Mouse (Mus musculus) adrenal gland, adult 2 months (tissue): ENCODE data around the gene Surf4. TPM values are rescaled to one million over a fixed set of nuclear protein-coding genes. Genes with fewer than 3 reads are reported as not detected.

Experiments
- DNase-seq: peaks from one replicate; pipeline ENCODE4 v3.0.0; 2021
- long read RNA-seq: library from polyadenylated mRNA; stranded (forward); transcript quantifications from one replicate; pipeline ENCODE4 v2.0.0, GENCODE M21; 2021
- polyA plus RNA-seq: library from polyadenylated mRNA; depleted of rRNA; stranded (reverse); fragments of >200 nt; gene quantifications from 2 replicates; pipeline ENCODE4 v1.2.3, GENCODE M21; 2012; rRNA removed
- total RNA-seq, 2 experiments: library from RNA; stranded (reverse); gene quantifications; 2 replicates each; pipeline ENCODE4 v1.2.3; 2021

Surf4 gene
- 100 to 1,000 TPM; 162 to 168 TPM for total RNA-seq
- polyA plus RNA-seq: 424 and 468 TPM in 2 replicates
- long read RNA-seq, transcript Surf4-201 (6 exons, 3,281 nt): major isoform, 138 of 163 reads
- long read RNA-seq, partial matches to known transcripts: 23 of 163 reads
- long read RNA-seq, other reads (novel, unspliced or antisense): 2 of 163 reads

DNA sequence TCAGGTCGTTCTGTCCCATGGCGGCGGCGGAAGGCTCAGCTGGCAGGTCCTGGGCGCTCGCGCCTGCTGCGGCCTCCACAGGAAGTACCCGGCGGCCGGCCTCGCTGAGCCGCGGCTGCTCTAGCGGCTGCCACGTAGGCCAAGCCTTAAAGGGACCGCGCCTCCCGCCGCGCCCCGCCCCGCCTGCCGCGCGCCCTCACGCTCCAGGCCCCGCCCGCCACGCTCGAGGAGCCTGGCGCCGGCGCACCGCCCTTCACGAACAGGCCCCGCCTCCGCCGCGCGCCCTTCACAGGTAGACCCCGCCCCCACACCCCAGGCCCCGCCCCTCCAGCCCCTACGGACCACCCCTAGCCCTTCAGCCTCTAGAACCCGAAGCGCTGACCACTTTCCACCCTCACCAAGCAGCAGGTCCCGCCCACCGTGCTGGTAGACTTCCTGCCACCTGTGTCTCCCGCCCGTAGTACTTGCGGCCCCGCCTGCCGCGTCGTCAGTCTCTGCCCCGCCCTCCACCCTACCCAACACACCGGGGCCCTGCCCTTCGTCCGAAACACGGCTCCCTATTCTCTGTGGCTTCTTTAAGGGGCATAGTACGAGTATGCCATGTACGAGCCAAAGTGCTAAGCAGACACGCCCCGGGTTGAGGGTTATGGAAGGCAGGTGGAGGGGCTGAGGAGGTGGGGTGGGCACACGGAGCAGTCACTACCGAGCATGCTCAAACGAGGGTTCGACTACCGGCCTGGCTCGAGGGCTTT is at the start of gene Surf4, which contains the start of gene Stkld1:
Gene Surf4 (minus strand): TSS at position 625 of the 752 bp plus-strand sequence.
Gene Stkld1 (plus strand): TSS at position 744 of the 752 bp plus-strand sequence.
- DNase-seq: peak; percentile 97

DNA sequence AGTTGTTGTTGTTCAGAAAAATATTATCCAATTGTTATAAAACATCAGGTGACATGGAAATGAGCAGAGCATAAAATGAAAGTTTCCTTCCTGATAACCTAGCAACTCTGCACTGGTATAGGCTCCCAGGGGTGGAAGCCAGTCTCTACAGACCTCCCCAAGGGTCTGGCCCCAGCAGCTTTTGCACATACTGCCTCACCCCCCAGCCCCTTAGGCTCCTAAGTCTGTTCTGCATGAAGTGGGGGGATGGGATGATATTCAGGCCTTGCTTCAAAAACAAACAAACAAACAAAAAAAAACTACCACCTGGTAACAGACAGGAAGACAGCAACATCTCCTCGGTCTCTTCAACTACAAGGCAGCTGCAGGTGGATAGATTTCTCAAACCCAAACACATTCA is 46.6 kb upstream of the Surf4 start:
- no peak for DNase-seq

DNA sequence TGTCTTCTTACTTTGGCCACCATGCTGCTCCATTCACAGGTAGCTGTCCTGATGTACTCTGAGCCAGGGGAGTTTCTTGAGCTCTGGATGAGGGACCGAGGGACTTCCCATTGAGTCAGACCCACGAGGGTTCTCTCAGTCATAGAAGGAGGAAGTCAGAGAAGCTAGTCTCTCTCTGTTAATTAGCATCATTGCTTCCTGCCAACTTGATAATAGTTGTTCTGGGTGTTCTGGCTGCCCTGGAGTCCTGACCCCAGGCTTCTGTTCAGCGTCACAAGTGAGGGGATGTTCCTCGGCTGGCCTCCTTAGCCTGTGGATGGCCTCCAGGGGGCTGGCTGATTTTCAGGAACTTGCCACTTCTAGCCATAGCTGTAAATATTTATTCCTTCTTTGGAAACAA is 40.2 kb upstream of the Surf4 start:
- DNase-seq: no peak

DNA sequence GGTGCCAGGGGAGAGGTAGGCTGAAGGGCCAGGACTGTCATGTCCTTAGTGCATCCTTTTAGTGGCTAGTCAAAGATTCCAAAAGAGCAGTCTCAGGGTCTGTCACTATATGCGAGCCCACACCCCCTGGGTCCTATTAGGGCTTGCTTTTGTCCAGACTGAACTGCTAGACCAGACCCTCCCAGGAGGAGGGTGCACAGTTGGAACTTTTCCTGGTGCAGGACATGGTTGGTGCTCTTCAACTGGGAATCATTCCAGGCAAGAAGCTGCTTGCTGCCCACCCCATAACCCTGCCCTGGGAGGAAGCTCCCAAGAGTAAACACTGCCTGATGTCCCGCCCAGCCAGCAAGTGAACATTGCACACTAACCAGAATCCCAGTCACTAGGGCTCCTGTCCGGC is 39.4 kb upstream of the Surf4 start, which contains the start of gene Adamts13:
Gene Adamts13 (plus strand): TSS at position 301 of the 400 bp plus-strand sequence.
- no peak for DNase-seq

DNA sequence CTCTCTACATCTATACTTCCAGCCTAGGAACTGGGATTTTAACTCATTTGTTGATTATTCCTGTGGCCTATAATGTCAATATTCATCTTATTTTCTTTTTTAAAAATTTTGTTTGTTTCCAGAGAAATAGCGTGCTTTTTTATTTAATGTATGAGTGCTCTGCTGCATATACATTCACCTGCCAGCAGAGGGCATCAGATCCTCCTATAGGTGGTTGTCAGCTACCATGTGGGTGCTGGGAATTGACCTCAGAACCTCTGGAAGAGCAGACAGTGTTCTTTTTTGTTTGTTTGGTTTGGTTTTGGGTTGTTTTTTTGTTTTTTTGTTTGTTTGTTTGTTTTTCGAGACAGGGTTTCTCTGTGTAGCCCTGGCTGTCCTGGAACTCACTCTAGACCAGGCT is 33.5 kb upstream of the Surf4 start:
- no peak for DNase-seq

DNA sequence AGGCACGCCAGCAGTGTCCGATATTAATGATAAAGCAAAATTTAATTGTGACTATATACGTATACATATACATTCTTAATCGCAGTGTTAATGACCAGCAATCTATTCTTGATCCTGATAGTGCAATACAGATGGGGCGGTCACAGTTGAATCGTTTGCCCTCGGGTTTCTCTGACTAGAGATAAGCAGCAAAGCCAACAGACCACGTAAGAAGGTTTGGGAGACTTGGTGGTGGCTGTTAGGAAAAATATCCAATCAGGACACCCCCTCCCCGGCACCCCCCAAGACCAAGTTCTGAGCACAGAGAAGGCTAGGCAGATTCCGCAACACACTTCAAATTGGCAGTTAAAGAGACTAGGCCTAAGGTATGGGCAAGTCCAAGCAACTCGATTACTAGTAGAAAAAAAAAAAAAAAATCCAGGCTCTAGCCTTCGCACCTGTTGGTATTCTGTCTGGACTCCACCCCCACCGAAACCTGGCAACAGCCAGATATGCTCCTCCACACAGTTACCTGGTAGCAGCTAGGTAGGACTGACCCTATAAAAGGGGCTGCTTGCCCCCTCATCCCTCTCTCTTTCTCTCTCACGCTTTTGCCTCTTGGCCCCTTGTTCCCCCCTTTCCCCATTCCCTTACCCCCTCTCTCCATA is 31.1 kb upstream of the Surf4 start:
- DNase-seq: no peak

DNA sequence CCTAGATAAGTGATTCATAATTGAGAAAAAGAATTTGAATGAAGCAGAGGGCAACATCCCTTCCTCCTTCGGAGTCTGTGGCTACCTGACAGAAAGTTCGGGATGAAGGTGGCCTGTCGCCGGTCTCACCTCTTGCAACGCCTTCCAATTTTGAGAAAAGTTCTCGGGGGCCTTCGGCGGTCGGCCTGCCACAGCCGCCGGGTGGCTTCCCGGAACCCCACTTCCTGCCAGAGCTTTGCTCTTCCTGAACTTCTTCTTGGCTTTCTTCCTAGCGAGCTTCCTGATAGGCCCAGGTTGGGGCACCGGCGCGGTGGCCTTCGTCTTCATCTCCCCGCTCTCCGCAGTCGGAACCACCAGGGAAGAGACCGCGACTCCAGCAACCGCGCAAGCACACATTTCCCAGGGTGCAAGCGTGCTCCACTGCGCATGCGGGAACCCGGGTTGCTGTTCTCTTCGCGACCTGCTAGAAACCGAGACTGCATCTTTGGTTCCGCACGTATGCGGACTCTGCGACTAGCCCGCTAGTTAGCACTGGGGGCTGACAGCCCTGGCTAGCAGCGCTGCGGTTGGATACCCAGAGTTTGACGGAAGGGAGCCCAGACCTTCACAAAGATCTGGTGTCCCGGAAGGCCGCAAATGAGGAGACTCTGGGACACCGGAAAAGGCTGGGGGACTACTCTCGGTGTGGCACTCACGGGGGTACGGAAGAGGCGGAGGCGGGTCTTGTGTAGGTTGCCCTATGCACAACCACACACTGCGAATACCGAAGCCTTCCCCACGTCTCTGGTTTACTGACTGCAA is 30.4 kb upstream of the Surf4 start, which contains the start of gene Rexo4:
Gene Rexo4 (minus strand): TSS at position 464 of the 801 bp plus-strand sequence.
- peak; percentile 95 for DNase-seq

DNA sequence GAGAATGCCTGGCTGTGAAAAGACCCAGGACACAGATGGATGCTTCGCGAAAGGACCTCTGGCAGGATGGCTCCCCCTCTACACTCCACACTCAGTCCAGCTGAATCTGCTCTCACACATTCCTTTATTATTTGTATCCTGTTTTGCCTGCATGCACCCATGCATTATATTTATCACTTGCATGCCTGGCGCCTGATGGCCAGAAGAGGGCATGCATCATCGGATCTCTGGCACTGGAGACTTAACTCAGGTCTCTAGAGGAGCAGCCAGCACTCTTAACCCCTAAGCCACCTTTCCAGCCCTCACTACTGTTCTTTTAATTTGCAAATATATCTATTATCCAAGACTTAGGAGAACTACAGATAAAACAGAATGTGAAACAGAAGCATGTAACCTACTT is 27.0 kb upstream of the Surf4 start:
- no peak for DNase-seq

DNA sequence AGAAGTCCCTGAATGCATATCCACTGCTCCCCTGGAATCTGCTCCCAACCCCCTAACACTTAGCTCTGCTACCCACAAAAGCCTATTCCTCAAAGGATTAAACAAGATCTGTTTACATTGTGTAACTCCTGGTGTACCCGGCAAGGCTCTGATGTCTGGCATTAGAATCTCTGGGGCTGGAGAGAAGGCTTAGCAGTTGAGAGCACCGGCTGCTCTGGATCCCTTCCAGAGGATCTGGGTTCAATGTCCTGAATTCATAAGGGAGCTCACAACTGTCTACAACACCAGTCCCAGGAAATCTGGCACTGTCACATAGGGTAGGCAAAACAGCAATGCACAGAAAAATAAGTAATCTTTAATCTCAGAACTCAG is 23.7 kb upstream of the Surf4 start:
- no peak for DNase-seq

DNA sequence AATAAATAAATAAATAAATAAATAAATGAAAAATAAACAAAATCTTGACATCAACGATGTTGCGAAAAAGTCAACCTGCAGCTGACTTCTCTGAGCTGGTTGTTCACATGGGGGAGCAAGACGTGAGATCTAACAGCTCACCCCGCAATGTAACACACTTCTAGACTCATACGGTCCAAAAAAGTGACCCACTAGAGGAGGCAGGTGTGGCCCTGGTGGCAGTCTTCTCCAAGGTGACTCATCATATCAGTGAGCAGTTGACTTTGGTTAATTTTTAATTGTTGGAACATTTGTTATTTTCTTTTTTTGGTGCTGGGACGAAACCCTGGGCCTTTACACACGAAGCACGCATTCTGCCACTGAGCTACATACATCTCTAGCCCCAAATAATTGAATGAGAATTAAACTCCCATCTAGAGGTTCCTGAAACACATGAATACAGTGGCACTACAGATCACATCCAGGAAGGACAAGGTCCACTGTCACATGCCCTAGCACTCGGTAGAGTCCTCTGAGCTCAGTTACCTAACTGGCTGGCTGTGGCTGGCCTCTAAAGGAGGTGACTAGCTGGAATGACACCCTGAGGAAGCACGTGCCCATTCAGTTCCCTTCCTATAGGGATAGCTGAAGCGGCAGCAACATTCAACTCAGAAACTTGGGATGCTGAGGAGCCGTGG is 23.2 kb upstream of the Surf4 start:
- no peak for DNase-seq

DNA sequence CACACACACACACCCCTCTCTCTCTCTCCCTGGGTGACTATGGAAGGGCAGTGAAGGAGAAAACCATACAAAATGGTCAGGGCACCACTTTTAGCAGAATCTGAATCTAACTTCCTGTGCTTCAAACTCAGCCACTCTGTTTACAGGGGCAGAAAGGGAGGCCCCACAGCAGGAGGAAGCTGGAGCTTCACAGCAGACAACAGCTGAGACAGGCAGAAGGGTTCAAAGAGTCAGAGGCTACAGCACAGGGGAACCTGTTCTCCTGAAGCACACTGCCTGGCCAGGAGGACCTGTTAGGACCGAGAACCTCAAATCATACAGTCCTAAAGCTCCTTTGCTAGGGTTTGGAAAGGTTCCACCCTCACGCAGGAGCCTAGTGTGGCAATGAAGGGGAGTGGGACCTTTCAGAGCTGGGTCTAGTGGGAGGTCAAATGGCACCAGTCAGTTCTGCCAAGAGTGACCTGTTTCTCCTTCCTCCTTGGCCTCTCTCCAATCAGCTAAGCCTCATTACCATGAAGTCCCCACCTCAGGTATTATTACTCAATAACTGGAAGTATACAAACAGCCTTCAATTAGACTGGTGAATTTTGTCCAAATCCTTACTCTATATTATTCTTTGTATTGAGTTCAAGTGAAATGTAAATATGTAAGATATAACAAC is 21.1 kb upstream of the Surf4 start:
- DNase-seq: no peak

DNA sequence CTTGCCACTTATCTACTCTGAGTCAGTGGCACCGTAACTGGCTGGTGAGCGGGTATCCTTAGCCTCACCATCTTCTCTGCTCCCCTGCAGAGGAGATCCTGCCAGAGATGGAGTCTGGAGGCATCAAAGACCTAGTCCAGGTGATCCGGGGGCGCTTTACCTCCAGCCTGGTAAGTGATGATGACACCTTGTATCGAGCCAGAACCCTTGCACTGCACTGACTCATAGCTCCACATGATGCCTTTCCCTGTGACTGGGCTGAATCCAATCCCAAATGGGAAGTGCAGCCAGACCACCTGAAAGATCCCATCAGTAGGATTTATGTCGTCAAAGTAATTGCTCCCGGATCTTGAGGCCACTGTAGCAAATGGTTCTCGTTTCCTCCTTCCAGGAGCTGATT is 19.1 kb upstream of the Surf4 start:
- no peak for DNase-seq

DNA sequence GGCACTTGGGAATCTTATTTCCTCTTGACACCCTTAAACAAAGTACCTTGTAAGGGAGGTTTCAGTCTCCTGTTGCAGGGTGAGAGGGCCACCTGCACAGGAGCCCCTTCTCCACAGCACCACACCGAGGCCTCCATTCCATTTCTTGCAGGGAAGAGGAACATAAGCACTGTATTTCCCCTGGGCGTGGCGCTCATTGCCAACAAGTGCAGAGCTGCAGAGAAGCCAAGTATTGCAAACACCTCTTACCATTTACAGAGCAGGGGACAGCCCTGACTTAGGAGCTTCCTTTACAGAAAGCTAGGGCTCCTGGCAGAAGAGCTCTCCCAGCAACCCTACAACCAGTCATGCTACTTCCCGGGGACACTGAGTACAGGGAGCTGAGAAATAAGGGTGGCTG is 18.5 kb upstream of the Surf4 start:
- no peak for DNase-seq

DNA sequence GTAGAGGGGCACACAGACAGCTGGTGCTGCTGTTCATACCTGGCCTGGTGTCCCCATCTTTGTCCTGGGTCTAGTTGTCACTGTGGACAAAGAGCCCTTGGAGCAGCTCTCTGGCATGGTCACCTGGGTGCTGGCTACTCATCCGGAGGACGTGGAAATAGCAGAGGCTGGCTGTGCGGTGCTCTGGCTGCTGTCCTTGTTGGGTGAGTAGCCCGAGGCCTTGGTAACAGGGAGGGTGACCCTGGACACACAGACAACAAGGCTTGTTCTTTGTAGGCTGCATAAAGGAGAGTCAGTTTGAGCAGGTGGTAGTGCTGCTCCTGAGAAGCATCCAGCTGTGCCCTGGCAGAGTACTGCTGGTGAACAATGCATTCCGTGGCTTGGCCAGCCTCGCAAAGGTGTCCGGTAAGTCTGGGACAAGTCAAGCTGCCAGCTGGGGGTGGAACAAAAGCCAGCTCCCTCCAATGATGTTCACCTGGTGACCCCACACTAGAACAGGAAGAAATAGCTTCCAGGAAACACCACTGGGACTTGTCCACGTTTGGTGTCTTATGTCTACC is 17.7 kb upstream of the Surf4 start:
- peak; percentile 56 for DNase-seq

DNA sequence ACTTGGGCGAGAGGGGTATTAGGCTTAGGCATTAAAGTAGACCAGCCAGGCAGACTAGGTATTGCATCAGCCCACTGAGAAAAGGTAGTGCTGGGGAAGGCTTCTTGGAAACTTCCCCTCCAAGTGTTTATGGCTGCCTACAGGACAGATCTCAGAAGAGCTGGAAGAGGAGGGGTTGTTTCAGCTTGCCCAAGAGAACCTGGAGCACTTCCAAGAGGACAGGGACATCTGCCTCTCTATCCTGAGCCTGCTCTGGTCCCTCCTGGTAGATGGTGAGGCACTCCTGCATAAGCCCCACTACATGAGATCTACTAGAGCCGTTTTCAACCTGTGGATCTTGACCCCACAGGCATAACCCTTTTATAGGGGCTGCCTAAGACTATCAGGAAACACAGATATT is 16.7 kb upstream of the Surf4 start:
- no peak for DNase-seq

DNA sequence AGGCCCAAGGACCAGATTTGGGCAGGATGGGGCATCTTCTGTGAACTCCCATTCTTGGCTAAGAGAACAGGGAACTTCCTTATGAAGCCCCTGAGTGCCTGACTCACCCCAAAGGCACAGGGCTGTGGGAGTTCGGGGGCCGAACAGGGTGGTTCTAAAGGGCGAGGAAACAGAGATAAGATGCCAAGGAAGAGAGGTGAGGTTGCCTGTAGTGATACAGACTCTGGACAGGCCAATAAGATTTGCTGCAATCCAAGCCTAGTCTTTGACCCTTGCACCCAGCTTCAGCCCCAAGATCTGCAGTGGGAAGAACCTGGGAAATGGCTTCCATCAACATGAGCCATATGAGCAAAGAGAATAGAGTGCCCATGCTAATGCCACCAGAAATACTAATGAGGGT is 9.5 kb upstream of the Surf4 start:
- no peak for DNase-seq

DNA sequence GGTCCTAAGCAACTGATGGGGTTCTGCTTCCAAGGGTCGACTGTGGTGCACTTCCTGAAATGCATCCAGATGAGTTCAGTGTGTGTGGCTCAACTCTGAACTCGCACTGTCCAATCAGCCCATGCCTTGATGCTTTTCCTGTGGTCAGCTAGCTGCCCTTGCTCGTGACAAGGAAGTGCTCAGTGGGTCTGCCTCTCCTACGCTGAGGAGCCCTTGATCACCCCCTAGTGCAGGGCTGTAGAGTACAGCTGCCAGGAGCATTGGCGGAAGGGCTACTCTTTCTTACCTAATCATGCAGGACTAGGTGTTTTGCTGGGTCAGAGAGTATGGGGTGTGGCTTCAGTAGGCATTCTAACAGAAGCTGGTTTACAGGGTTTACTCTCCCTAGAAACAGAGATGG is 7.8 kb upstream of the Surf4 start:
- no peak for DNase-seq

DNA sequence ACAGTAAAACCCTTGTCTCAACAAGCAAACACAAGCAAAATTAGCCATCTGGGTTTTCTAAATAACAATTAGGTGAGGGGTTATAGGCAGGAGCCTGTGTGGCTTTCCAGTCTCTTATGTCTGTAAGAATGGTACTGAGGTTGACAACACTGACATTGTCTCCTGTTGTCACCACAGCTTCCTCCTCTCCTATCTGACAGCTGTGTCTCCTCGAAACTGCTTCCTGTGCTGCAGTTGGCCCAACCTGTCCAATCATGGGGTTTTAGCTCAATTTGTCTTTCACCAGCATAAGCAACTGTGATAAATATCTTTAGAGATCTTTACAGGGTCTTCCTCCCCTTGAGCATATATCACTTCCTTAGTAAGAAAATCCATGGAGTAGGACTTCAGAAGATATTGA is 2.7 kb upstream of the Surf4 start:
- no peak for DNase-seq

DNA sequence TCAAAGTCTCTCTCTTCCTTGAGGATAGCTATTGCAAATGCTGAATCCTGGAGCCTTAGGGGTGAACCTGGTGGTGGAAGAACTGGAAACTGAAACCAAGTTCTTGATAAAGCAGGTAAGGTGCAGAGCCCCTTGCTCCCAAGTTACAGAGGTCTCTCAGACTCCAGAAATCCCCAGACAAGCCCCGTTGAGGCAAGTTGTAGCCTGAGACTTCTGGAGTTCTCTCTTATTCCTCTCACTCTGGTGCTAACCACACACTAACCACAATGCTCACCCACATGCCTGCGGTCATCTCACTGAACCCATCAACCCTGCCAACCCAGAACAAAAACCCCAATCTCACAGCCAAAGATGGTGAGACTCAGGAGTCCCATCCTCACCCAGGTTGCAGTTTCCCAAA is 1.6 kb upstream of the Surf4 start:
- no peak for DNase-seq

DNA sequence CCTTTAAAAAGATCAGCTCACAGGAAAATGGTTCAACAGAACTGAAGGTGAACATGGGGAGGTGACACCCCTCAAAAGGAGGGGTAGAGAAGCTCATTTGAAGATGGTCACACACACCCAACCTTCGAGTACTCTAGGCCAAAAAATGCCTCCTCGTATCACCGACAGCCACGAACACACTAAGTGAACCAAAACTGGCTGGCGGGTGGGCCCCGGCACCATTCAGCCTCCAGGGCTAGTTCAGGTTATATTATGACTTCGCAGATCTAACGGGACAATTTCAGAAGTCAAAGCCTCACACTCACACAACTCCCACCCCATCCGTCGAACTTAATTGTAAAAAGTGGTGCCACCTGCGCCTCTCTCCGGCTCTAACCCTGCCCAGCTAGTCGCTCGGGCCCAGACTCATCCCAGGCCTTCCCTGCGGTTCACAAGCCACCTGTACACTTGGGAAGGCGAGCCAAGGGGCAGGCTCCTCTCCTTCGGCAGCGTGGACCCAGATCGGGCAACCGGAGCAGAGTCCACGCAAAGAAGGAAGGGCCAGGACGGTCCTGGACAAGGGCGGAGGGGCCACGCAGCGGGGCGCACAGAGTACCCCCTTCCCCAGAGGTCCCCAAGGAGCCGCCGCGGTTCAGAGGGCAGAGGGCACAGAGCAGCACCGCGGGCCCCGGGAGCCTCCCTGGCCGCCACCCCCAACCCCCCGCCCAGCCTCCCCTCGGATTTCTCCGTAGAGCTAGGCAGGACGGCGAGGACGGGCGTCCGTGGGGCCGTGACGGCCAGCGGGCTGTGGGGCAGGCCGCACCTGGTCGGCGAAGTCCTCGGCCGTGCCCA is 1.0 kb downstream of the Surf4 start:
- DNase-seq: no peak
